Mouse (Mus musculus) colon, adult 2 months (tissue): ENCODE data around the gene Oasl1. TPM values are rescaled to one million over a fixed set of nuclear protein-coding genes. Genes with fewer than 3 reads are reported as not detected.

Source experiments
- polyA plus RNA-seq: library from polyadenylated mRNA; depleted of rRNA; stranded (reverse); fragments of >200 nt; gene quantifications from 2 replicates; pipeline ENCODE4 v1.2.3, GENCODE M21; 2012; rRNA removed

Oasl1 gene
- polyA plus RNA-seq, result 24.7 and 50.4 TPM in 2 replicates

DNA sequence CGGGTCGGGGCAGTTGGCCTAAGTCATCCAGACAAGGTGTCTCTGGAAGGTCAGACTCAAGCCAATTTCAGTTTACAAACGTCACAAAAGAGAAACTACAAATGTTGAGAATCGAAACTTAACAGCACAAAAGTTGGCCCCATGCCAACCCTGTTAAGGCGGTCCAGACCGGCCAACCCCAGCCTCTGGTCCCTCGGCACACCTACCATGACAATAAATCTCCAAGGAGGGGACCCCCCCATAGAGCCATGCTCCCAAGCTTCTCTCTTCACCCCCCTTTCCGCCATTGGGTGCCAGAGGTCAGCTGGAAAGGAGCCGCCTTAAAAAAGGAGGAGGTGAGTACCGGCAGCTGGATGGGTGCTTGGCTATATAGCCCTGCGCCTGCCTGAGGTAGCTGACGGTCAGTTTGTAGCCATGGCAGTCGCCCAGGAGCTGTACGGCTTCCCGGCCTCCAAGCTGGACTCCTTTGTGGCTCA lies at the start of gene Oasl1:
Gene Oasl1, plus strand, starts transcription at position 243 of the 476 bp plus-strand sequence.

DNA sequence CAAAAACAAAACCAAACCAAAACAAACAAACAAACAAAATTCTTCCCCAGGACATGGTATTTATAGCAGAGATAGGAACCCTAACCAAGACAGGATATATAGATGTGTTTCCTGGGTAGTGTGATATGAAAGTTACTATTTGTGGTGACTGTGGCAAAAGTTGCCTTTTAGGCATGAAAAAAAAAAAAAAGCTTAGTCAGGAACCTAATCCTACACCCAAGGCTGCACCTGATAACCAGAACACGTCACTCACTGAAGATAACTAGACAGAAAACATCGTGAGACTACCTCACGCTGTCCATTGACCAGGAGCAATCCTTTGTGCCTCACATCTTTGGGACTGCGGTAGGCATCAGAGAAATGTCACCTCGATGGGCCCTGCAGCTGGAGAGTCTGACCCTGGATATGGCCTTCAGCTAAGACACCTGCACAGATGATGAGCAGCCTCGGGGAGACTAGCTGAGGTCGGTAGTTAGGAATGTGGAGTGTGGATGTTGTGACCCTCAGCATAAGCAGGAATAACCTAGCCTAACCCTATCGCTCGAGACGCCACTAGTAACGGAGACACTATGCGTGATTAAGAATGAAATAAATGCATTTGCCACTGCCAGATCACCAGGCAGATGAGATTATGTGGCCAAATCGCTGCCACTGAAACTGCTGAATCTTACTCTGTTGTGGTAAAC lies 26.2 kb upstream of the Oasl1 start, which contains the start of gene Oasl2:
Gene Oasl2, plus strand, starts transcription at position 249 of the 686 bp plus-strand sequence.

DNA sequence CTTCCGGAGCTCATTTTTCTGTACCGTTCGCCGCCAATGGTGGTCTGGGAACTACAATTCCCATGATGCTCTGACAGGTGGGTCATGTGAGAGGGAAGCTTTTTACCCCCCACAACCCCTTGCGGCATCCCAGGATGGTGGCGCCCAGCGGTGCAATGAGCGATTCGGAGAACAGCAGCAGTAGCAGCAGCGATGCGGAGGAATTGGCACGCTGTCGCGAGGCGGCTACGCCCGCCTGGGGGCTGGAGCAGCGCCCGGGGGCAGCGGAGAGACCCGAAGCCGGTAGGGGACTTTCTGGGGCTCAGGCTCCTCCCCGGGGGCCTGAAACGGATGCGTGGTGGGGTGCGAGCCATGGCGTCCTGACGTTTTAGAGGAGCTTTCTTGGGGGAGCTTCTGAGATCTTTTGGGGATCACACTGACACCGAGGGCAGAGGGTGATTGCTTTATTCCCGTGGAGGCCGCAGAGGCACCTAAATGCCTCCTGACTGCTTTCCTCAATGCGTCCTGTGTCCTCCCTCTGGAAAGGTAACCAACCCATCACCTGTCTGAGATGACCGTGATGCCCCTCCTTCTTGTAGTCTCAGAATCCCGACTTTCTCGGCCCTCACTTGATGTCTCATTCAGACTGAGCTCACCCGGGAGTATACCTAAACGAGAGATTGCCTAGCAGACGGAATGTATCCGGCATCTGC lies 19.2 kb downstream of the Oasl1 start, which contains the start of gene 2210016L21Rik:
Gene 2210016L21Rik, plus strand, starts transcription at position 85 of the 692 bp plus-strand sequence.

DNA sequence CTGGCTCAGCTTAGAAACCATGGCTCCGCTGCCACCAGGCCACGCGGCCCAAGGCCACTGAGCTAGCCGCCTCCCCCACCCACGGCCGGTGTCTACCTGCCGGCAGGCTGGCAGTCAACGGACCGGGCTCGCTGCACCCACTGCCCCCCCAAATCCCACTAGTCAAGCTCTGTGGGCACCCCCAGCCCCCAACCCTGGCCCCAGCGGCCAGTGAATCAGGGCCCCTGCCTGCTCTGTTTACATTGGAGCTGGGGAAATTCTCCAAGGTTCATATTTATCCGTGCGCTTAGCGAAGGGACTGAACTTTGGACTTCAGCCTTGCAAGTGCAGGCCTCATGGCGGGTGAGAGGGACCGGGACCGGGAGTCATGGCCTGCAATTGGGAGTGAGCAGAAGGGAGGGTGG lies 47.8 kb downstream of the Oasl1 start, which contains the start of gene Hnf1a:
Gene Hnf1a, minus strand, starts transcription at position 271 of the 404 bp plus-strand sequence.

Other genes starting within 250 kb of the Oasl1 start
- gene Gltp, start 232.3 kb upstream of the Oasl1 start, polyA plus RNA-seq, result 194 TPM in 2 replicates
- gene Tchp, start 215.5 kb upstream of the Oasl1 start, polyA plus RNA-seq, result 8.7 and 12.5 TPM in 2 replicates
- gene Ankrd13a, start 148.6 kb upstream of the Oasl1 start, polyA plus RNA-seq, result 131 and 166 TPM in 2 replicates
- gene Git2, start 147.7 kb upstream of the Oasl1 start, polyA plus RNA-seq, result 29.1 and 35.7 TPM in 2 replicates
- gene 1500011B03Rik, start 99.8 kb upstream of the Oasl1 start, polyA plus RNA-seq, result 16.9 and 29.6 TPM in 2 replicates
- gene 4930519G04Rik, start 69.6 kb upstream of the Oasl1 start, polyA plus RNA-seq, result not detected in 2 replicates
- not detected in 2 replicates for gene Gm9936, start 64.6 kb upstream of the Oasl1 start, polyA plus RNA-seq
- gene Oasl2, start 26.3 kb upstream of the Oasl1 start, polyA plus RNA-seq, result 6.3 and 8.6 TPM in 2 replicates
- 19.6 and 21.7 TPM in 2 replicates for gene 2210016L21Rik, start 18.9 kb downstream of the Oasl1 start, polyA plus RNA-seq
- gene Hnf1a, start 47.9 kb downstream of the Oasl1 start, polyA plus RNA-seq, result 16.8 and 18.4 TPM in 2 replicates
- 72.4 and 89.9 TPM in 2 replicates for gene Sppl3, start 87.9 kb downstream of the Oasl1 start, polyA plus RNA-seq
- gene Gm10401, start 175.1 kb downstream of the Oasl1 start, polyA plus RNA-seq, result 0.30 TPM in 1 of 2 replicates, not detected in the other
- gene Acads, start 196.1 kb downstream of the Oasl1 start, polyA plus RNA-seq, result 310 and 336 TPM in 2 replicates
- 38.1 and 51.5 TPM in 2 replicates for gene Unc119b, start 211.7 kb downstream of the Oasl1 start, polyA plus RNA-seq
- gene Mlec, start 234.9 kb downstream of the Oasl1 start, polyA plus RNA-seq, result 77.3 and 100 TPM in 2 replicates